Mouse (Mus musculus): ENCODE results near the gene Gstm1. TPM values are rescaled to one million over a fixed set of nuclear protein-coding genes. Genes with fewer than 3 reads are reported as not detected.

The Gstm1 gene
- total RNA-seq (2014; rRNA removed) (57.9 and 58.1 TPM in 2 replicates), polyA plus RNA-seq (2015; fragmentation: Nextera tagmentation; extraction: Ambion mirVana) (190 and 241 TPM in 2 replicates)

GRCm38 (mm10) chr3:108017473-108018189 lies at the start of gene Gstm1:
Gene Gstm1 (minus strand): TSS chr3:108017973.
- TF ChIP-seq CTCF (IDR thresholded peaks at IDR 0.05; ENCODE audit: low read depth), result peak; percentile 94
- H3K9me3 ChIP-seq (ENCODE audit: low read length), result no peaks in the 10 kb centered on the region
- ATAC-seq, result peak; percentile 93

GRCm38 (mm10) chr3:108067370-108067934 lies 49.7 kb upstream of the Gstm1 start:
- Histone ChIP-seq H3K9ac (no peak overlapping the region), H3K27ac (ENCODE audit: low read depth, low read length) (no peak overlapping the region), H3K4me2 (ENCODE audit: low read depth) (no peak overlapping the region), H3K4me3 (ENCODE audit: low read depth, low read length) (no peak overlapping the region), H3K36me3 (ENCODE audit: insufficient read depth) (no peaks in the 10 kb centered on the region; the same call in 1 of the 2 replicates), H3K27me3 (ENCODE audit: insufficient read depth, low read length) (no peaks in the 10 kb centered on the region), H3K9me3 (ENCODE audit: low read length) (no peaks in the 10 kb centered on the region), H3K4me1 (ENCODE audit: insufficient read depth) (no peaks in the 10 kb centered on the region)
- 69% methylated on average over 6 of the region's 6 CpGs for WGBS
- no peak for TF ChIP-seq CTCF (IDR thresholded peaks at IDR 0.05; ENCODE audit: low read depth)
- no peak for DNase-seq
- ATAC-seq, result no peak

More at GRCm38 (mm10) chr3:108017473-108018189, at the start of gene Gstm1:
- Histone ChIP-seq H3K4me1 (ENCODE audit: insufficient read depth) (no peaks in the 10 kb centered on the region), H3K27ac (ENCODE audit: low read depth, low read length) (peak within 1 kb of the TSS; percentile 83), H3K9ac (peak within 1 kb of the TSS; percentile 62), H3K4me2 (ENCODE audit: low read depth) (peak within 1 kb of the TSS; percentile 70), H3K4me3 (ENCODE audit: low read depth, low read length) (peak within 1 kb of the TSS; percentile 39), H3K36me3 (ENCODE audit: insufficient read depth) (no peaks in the 10 kb centered on the region), H3K27me3 (ENCODE audit: insufficient read depth, low read length) (no peaks in the 10 kb centered on the region)
- under 1% methylated on average over 31 of the region's 31 CpGs for WGBS
- DNase-seq, result peak; percentile 95

GRCm38 (mm10) chr3:108065551-108065950 lies 47.8 kb upstream of the Gstm1 start:
- no peaks in the 10 kb centered on the region for H3K4me1 ChIP-seq (ENCODE audit: insufficient read depth)
- no peaks in the 10 kb centered on the region for H3K36me3 ChIP-seq (ENCODE audit: insufficient read depth)
- no peak overlapping the region for H3K9ac ChIP-seq
- no peak for DNase-seq
- H3K27ac ChIP-seq (ENCODE audit: low read depth, low read length), result no peak overlapping the region
- H3K27me3 ChIP-seq (ENCODE audit: insufficient read depth, low read length), result no peaks in the 10 kb centered on the region
- H3K4me2 ChIP-seq (ENCODE audit: low read depth), result no peak overlapping the region
- WGBS, result 82% methylated on average over 9 of the region's 9 CpGs
- TF ChIP-seq CTCF (IDR thresholded peaks at IDR 0.05; ENCODE audit: low read depth), result no peak
- H3K4me3 ChIP-seq (ENCODE audit: low read depth, low read length), result no peak overlapping the region
- no peak for ATAC-seq
- H3K9me3 ChIP-seq (ENCODE audit: low read length), result no peaks in the 10 kb centered on the region

DNA sequence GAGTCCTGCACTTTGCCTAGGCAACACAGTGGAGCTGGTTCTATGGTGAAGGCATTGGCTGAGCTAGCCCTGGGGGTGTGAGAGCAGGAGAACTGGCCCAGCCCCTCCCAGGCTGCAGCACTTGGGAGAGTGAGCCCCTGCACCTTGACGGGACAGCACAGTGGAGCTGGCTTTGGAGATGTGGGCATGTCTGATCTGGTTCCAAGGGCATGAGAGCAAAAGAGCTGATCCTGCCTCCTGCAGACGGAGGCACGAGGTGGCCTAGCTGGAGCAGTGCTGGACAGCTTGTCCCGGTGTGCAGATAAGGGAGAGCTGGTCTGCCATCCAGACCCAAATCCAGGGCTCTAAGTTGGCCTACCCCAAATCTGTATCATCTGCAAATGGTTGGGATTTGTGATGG lies 46.9 kb upstream of the Gstm1 start:
- no peak overlapping the region for H3K4me2 ChIP-seq (ENCODE audit: low read depth)
- H3K27me3 ChIP-seq (ENCODE audit: insufficient read depth, low read length), result no peaks in the 10 kb centered on the region
- DNase-seq (no peak), ATAC-seq (no peak)
- no peaks in the 10 kb centered on the region for H3K36me3 ChIP-seq (ENCODE audit: insufficient read depth)
- no peak overlapping the region for H3K27ac ChIP-seq (ENCODE audit: low read depth, low read length)
- TF ChIP-seq CTCF (IDR thresholded peaks at IDR 0.05; ENCODE audit: low read depth), result no peak
- 74% methylated on average over 4 of the region's 4 CpGs for WGBS
- no peak overlapping the region for H3K4me3 ChIP-seq (ENCODE audit: low read depth, low read length)
- no peak overlapping the region for H3K9ac ChIP-seq
- H3K9me3 ChIP-seq (ENCODE audit: low read length), result no peaks in the 10 kb centered on the region
- no peaks in the 10 kb centered on the region for H3K4me1 ChIP-seq (ENCODE audit: insufficient read depth)

- 70% methylated on average over 8 of the region's 8 CpGs for WGBS
- H3K4me1 ChIP-seq (ENCODE audit: insufficient read depth), result no peaks in the 10 kb centered on the region
- no peaks in the 10 kb centered on the region for H3K27me3 ChIP-seq (ENCODE audit: insufficient read depth, low read length)
- H3K4me3 ChIP-seq (ENCODE audit: low read depth, low read length), result no peak overlapping the region
- no peak overlapping the region for H3K9ac ChIP-seq
- H3K9me3 ChIP-seq (ENCODE audit: low read length), result no peaks in the 10 kb centered on the region
- H3K4me2 ChIP-seq (ENCODE audit: low read depth), result no peak overlapping the region
- no peaks in the 10 kb centered on the region for H3K36me3 ChIP-seq (ENCODE audit: insufficient read depth)
- H3K27ac ChIP-seq (ENCODE audit: low read depth, low read length), result no peak overlapping the region
- no peak for DNase-seq
- no peak for TF ChIP-seq CTCF (IDR thresholded peaks at IDR 0.05; ENCODE audit: low read depth)
- ATAC-seq, result no peak
Observed at GRCm38 (mm10) chr3:108062648-108063047, 44.9 kb upstream of the Gstm1 start.

GRCm38 (mm10) chr3:108061420-108061819 lies 43.6 kb upstream of the Gstm1 start:
- Histone ChIP-seq H3K36me3 (ENCODE audit: insufficient read depth) (no peaks in the 10 kb centered on the region), H3K27ac (ENCODE audit: low read depth, low read length) (no peak overlapping the region), H3K9ac (no peak overlapping the region), H3K4me1 (ENCODE audit: insufficient read depth) (no peaks in the 10 kb centered on the region), H3K4me2 (ENCODE audit: low read depth) (0 out of 2 replicates have a peak overlapping the region, but pooled peaks have one; percentile 18), H3K9me3 (ENCODE audit: low read length) (no peaks in the 10 kb centered on the region), H3K27me3 (ENCODE audit: insufficient read depth, low read length) (no peaks in the 10 kb centered on the region), H3K4me3 (ENCODE audit: low read depth, low read length) (no peak overlapping the region)
- WGBS, result 28% methylated on average over 7 of the region's 7 CpGs
- peak; percentile 82 for TF ChIP-seq CTCF (IDR thresholded peaks at IDR 0.05; ENCODE audit: low read depth)
- DNase-seq (peak; percentile 90), ATAC-seq (peak; percentile 82)

GRCm38 (mm10) chr3:108050493-108050892 lies 32.7 kb upstream of the Gstm1 start:
- H3K4me1 ChIP-seq (ENCODE audit: insufficient read depth), result no peaks in the 10 kb centered on the region
- 90% methylated on average over 5 of the region's 5 CpGs for WGBS
- no peak overlapping the region for H3K27ac ChIP-seq (ENCODE audit: low read depth, low read length)
- no peak for TF ChIP-seq CTCF (IDR thresholded peaks at IDR 0.05; ENCODE audit: low read depth)
- no peaks in the 10 kb centered on the region for H3K9me3 ChIP-seq (ENCODE audit: low read length)
- no peak overlapping the region for H3K9ac ChIP-seq
- no peak overlapping the region for H3K4me2 ChIP-seq (ENCODE audit: low read depth)
- no peaks in the 10 kb centered on the region for H3K36me3 ChIP-seq (ENCODE audit: insufficient read depth)
- no peaks in the 10 kb centered on the region for H3K27me3 ChIP-seq (ENCODE audit: insufficient read depth, low read length)
- no peak for DNase-seq
- ATAC-seq, result no peak
- no peak overlapping the region for H3K4me3 ChIP-seq (ENCODE audit: low read depth, low read length)

All from forebrain, postnatal 0 days (tissue).